Mouse (Mus musculus) left cerebral cortex, postnatal 36 days (tissue): ENCODE data around the gene Scamp1. TPM values are rescaled to one million over a fixed set of nuclear protein-coding genes. Genes with fewer than 3 reads are reported as not detected.

Experiments
- DNase-seq, 2 experiments: peaks; one replicate each; pipeline ENCODE4 v3.0.0; 2021 to 2022; ENCODE audit warnings: low spot score in 2 of 2, mixed read lengths in 1 of 2
- intact Hi-C: fragments of 180-260 bp; cut with DNase I; formaldehyde crosslinking; loops from one replicate; pipeline ENCODE4 v1.15.1; 2025
- total RNA-seq, 2 experiments: library from RNA; stranded (reverse); gene quantifications; 2 replicates each; pipeline ENCODE4 v1.2.3; 2021

Gene Scamp1
- total RNA-seq, 2 experiments from 2014 or later = 170 to 175 TPM

DNA sequence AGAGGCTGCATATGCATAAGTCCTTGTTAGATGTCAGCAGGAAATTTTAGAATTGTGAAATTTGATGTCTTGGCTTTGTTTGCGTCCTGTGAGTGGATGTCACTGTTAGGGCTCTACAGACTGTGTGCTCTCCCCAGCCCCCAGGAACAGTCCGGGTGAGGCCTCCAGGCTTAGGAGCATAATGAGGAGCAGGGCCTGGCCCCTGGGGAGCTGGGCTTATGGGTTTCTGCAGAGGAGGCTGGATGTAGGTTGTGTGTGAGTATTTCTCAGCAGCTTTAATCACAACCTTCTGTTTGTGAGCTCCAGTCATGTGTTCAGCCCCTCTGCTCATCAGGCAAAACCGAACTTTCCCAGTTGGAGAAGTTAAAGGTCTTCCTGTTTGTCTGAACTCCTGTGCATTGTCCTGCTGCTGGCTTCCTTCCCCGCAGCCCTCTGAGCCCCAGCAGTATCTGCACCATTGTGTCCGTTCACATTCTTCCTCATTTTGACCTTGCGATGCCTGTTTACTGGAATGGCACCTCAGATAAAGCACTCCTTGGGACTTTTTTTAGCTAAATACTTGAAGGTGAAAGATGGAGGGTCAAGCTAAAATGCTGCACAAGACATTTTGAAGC lies 126.7 kb downstream of the Scamp1 start:
- no peak for DNase-seq
- intact Hi-C loops = no loop called here

DNA sequence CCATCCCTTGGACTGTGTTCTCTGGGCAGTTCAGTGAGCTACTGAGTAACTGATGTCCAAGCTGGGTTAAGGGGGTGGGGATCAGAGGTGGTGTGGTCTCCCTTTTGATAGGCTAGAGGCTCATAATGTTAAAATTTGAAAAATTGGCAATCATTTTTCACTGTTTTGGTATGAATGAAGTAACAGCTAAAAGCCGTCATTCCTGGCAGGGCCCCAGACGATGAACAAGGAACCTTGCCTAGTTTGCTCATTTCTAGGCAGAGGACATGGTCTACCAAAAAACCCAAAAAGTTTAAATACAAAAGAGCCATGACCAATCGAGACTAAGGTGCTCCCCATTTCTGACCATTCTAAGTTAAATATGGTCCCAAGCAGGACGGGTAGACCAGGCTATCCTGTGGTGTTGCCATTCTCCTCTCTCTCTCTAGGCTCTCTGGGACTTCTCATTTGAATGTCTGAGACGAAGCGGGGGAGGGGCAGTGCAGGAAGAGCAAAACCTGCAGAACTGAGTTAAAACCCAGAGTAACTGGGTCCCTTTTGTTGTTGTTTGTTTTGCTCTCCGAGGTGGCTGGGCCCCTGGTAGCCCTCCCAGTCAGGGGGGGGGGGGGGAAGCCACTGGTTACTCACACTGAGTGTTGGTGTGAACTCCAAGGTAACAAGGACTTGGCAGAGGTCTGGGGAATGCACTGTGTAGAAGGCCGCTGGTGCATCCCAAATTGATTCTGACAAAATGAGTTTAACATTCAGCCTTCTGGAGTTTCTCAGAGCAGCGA lies 129.8 kb downstream of the Scamp1 start:
- DNase-seq = no peak
- intact Hi-C loops = no loop called here

DNA sequence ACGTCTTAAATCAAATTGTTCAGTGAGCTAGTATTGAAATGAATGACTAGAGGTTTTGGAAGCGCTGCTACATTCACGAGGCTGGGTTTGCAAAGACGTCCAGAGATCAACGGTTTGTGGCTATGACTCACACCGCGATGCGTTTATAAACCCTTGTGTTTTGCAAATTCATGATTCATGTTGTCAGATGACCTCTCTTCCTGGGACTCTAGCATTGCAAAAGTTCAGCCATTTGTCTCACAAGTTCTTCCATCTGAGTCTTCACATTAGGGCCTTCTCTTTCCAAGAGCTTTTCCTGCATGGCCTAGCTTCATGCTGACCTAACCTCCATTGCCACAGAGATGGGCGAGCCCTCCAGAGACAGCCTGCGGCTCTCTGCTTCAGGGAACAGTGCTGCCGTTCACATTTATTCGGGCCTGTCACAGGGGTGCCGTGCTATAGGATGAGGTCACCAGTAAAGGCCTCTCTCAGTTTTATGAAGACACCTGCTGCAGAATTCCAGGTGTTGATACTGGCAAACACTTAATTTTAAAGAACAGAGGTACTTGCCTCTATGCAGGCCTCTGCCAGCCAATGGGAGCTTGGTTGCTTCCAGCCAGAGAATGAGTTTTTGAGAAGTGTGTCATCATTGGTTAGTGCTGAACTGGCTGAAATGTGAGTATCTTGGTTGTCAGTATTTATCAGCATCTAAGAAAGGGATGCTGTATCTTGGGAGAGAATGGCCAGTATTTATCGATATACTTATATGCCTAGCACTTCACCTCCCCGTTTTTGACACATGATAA lies 131.0 kb downstream of the Scamp1 start:
- DNase-seq = no peak
- intact Hi-C loops = no loop called here

DNA sequence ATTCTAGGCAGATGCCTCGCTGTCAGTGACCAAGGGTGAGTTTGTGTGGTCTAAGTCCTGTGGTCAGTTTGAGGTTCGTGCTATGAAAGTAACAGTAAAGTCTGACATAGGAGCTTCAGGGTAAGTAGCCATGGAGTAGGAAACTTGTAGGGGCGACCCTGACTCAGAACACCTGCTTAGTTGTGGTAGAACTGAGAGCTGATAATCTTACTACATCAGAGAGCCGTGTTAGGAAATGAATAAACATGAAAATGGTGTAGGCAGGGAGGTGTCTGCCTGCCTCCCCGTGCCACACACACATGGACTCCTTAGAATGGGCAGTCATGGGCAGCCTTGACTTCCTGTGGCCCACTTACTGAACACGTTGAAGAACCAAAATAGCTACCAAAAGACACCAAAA lies 132.0 kb downstream of the Scamp1 start:
- DNase-seq = no peak
- intact Hi-C loops = no loop called here

DNA sequence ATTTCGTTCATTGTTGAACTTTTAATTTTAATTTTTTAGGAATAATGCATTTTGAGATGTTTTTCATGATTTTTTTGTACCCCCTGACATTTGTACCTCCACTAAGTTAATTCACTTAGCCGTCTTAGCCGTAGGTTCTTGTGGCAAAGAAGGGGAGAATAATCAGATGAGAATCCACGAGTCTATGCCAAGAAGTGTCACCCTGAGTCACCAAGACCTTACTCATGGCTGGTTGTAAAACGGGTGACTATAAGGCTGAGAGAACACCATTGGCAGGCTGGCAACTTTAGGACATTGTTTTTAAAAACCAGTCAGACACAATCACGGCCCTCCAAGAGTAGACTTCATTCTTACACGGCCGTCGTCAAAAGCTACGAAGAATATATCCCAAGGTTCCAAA lies 132.8 kb downstream of the Scamp1 start:
- no peak for DNase-seq
- intact Hi-C loops = no loop called here

Other genes with a start within 250 kb of the Scamp1 start
- 10 to 100 TPM; 12.3 to 12.4 TPM for gene Lhfpl2, start 228.1 kb downstream of the Scamp1 start, total RNA-seq
- 10 to 100 TPM; 41.1 to 44.3 TPM for gene Ap3b1, start 73.1 kb upstream of the Scamp1 start, total RNA-seq